Mouse (Mus musculus): ENCODE measurements around the gene Stk32b. TPM values are rescaled to one million over a fixed set of nuclear protein-coding genes. Genes with fewer than 3 reads are reported as not detected.

Gene Stk32b
- polyA plus RNA-seq, 1 experiment from 2014 or later, result 2.4 TPM

DNA sequence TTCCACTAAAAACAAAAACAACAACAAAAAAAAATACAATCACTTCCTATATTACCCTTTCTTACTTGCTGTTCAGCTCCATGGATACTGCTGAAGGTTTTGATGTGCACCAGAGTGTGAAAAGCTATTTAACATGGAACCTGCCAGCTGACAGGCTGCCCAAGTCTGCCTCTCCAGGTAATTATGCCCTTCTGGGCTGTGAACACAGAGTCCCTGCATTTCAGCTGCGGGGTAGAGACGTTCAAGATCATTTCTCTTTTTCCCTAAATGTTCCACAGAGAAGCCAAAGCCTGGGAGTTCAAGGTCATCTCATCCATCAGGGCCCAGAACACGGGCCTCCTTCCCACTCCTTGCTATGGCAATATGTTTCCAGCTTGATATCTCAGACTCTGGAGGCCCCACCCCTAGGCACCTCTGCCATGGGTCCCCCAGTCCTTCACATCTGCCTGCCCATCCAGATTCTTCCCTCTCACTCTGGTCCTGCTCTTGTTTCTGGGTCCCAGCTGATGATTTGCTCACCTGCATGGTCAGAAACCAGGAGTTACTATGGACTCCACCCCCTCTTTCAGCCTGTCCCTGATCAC, 244.9 kb downstream of the Stk32b start:
- Histone ChIP-seq H3K9me3 (replicated peaks; ENCODE audit: control insufficient read depth, low read length) (no peaks in the 10 kb centered on the region), H3K27me3 (ENCODE audit: control insufficient read depth, insufficient read depth, low read length) (no peaks in the 10 kb centered on the region), H3K36me3 (replicated peaks; ENCODE audit: control insufficient read depth, insufficient read depth, low read depth, low read length) (no peaks in the 10 kb centered on the region), H3K4me1 (ENCODE audit: control insufficient read depth, insufficient read depth, low read length) (no peaks in the 10 kb centered on the region), H3K4me2 (ENCODE audit: low read depth, low read length) (no peak overlapping the region), H3K27ac (replicated peaks; ENCODE audit: low read depth, low read length) (no peak overlapping the region), H3K9ac (replicated peaks; ENCODE audit: low read length) (no peak overlapping the region), H3K4me3 (ENCODE audit: low read depth, low read length) (no peak overlapping the region)
- ATAC-seq (replicated peaks; ENCODE audit: insufficient number of reproducible peaks, low FRiP score, low TSS enrichment, low read depth) (no peak), DNase-seq (ENCODE audit: low spot score) (no peak)
- 82% methylated on average over 3 of the region's 3 CpGs for WGBS

DNA sequence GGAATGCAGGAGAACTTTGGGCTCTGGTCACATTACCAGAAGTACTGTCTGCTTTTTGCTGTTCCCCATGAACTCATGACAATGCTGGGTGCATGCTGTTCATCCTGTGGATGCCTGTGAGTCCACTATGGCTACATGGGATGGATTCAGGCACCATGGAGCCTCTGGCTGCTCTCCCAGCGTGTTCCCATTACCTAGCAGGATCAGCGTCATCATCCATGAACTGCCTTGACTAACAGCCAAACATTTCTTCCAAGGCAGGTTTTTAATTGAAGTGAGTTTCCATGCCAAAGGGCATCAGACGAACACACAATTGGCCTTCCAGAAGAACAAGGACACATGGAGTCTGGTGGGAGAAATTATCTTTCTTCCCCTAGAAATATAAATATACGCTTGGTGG, 245.4 kb downstream of the Stk32b start:
- Histone ChIP-seq H3K27ac (replicated peaks; ENCODE audit: low read depth, low read length) (no peak overlapping the region), H3K36me3 (replicated peaks; ENCODE audit: control insufficient read depth, insufficient read depth, low read depth, low read length) (no peaks in the 10 kb centered on the region), H3K4me1 (ENCODE audit: control insufficient read depth, insufficient read depth, low read length) (no peaks in the 10 kb centered on the region), H3K4me2 (ENCODE audit: low read depth, low read length) (no peak overlapping the region), H3K9me3 (replicated peaks; ENCODE audit: control insufficient read depth, low read length) (no peaks in the 10 kb centered on the region), H3K4me3 (ENCODE audit: low read depth, low read length) (no peak overlapping the region), H3K9ac (replicated peaks; ENCODE audit: low read length) (no peak overlapping the region), H3K27me3 (ENCODE audit: control insufficient read depth, insufficient read depth, low read length) (no peaks in the 10 kb centered on the region)
- no peak for ATAC-seq (replicated peaks; ENCODE audit: insufficient number of reproducible peaks, low FRiP score, low TSS enrichment, low read depth)
- DNase-seq (ENCODE audit: low spot score), result no peak
- WGBS, result 81% methylated on average over 4 of the region's 4 CpGs

DNA sequence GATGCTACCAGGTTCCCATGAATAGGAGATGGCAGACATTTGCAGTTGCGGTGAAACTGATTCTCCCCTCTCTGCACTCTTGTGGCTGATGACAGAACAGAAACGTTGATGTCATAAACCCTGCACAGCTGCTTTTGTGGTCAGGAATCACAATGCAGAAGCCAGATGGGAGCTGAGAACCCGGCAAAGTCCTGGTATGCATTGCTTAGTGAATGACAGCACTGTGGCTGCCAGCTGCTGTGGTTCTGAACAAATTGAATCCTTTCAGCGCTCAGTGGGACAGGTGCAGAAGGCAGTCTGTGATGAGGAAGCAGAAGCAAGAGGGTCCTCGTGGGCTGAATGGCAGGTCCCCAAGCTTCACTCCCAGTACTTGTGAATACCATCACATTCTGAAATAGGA, 247.9 kb downstream of the Stk32b start:
- Histone ChIP-seq H3K27me3 (ENCODE audit: control insufficient read depth, insufficient read depth, low read length) (no peaks in the 10 kb centered on the region), H3K9ac (replicated peaks; ENCODE audit: low read length) (no peak overlapping the region), H3K4me1 (ENCODE audit: control insufficient read depth, insufficient read depth, low read length) (no peaks in the 10 kb centered on the region), H3K27ac (replicated peaks; ENCODE audit: low read depth, low read length) (no peak overlapping the region), H3K4me3 (ENCODE audit: low read depth, low read length) (no peak overlapping the region), H3K4me2 (ENCODE audit: low read depth, low read length) (no peak overlapping the region), H3K36me3 (replicated peaks; ENCODE audit: control insufficient read depth, insufficient read depth, low read depth, low read length) (no peaks in the 10 kb centered on the region), H3K9me3 (replicated peaks; ENCODE audit: control insufficient read depth, low read length) (no peaks in the 10 kb centered on the region)
- DNase-seq (ENCODE audit: low spot score) (no peak), ATAC-seq (replicated peaks; ENCODE audit: insufficient number of reproducible peaks, low FRiP score, low TSS enrichment, low read depth) (no peak)
- WGBS, result 69% methylated on average over 5 of the region's 5 CpGs

DNA sequence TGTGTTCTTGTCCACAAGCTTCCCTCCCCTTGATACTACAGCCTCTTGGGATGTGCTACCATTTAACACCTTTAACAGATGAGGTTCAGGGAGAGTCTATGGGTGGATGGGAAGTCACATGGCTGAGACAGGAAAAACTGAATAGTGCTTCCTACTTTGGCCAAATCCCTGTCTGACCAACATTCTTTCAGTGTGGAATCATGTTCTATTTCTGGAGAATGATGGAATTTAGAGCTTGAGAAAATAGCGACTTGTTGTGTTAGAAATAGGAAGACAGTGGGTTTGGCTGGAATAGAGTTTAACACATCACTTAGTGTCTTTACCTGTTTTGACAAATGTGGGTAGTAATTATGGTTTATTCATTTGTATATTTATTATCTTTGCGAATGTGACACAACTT, 249.3 kb downstream of the Stk32b start:
- WGBS, result 87% methylated on average over 2 of the region's 2 CpGs
- Histone ChIP-seq H3K4me1 (ENCODE audit: control insufficient read depth, insufficient read depth, low read length) (no peaks in the 10 kb centered on the region), H3K27me3 (ENCODE audit: control insufficient read depth, insufficient read depth, low read length) (no peaks in the 10 kb centered on the region), H3K4me2 (ENCODE audit: low read depth, low read length) (no peak overlapping the region), H3K9me3 (replicated peaks; ENCODE audit: control insufficient read depth, low read length) (no peaks in the 10 kb centered on the region), H3K27ac (replicated peaks; ENCODE audit: low read depth, low read length) (no peak overlapping the region), H3K9ac (replicated peaks; ENCODE audit: low read length) (no peak overlapping the region), H3K36me3 (replicated peaks; ENCODE audit: control insufficient read depth, insufficient read depth, low read depth, low read length) (no peaks in the 10 kb centered on the region), H3K4me3 (ENCODE audit: low read depth, low read length) (no peak overlapping the region)
- no peak for ATAC-seq (replicated peaks; ENCODE audit: insufficient number of reproducible peaks, low FRiP score, low TSS enrichment, low read depth)
- no peak for DNase-seq (ENCODE audit: low spot score)

DNA sequence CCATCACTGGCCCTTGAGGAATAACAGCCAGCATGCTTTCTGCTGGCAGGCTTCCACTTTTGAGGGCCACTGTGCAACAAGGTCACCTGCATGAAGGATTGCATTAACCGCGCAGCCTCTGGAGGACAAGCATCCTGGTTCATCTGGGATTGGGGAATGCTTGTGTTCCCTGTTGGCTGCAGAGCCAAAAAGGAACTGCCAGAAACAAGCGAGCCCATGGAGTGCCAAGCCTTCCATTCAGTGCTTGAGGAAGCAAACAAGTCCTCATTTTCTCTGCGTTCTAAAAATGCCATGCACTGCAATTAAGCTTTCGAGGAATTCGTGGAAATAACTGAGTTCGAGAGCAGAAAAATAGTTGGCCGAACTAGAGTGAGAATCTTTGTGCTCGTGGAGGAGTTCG, 251.5 kb downstream of the Stk32b start:
- Histone ChIP-seq H3K27ac (replicated peaks; ENCODE audit: low read depth, low read length) (no peak overlapping the region), H3K27me3 (ENCODE audit: control insufficient read depth, insufficient read depth, low read length) (no peaks in the 10 kb centered on the region), H3K9ac (replicated peaks; ENCODE audit: low read length) (no peak overlapping the region), H3K4me1 (ENCODE audit: control insufficient read depth, insufficient read depth, low read length) (no peaks in the 10 kb centered on the region), H3K4me3 (ENCODE audit: low read depth, low read length) (no peak overlapping the region), H3K36me3 (replicated peaks; ENCODE audit: control insufficient read depth, insufficient read depth, low read depth, low read length) (no peaks in the 10 kb centered on the region), H3K4me2 (ENCODE audit: low read depth, low read length) (no peak overlapping the region), H3K9me3 (replicated peaks; ENCODE audit: control insufficient read depth, low read length) (no peaks in the 10 kb centered on the region)
- WGBS, result 94% methylated on average over 10 of the region's 10 CpGs
- no peak for ATAC-seq (replicated peaks; ENCODE audit: insufficient number of reproducible peaks, low FRiP score, low TSS enrichment, low read depth)
- DNase-seq (ENCODE audit: low spot score), result no peak

DNA sequence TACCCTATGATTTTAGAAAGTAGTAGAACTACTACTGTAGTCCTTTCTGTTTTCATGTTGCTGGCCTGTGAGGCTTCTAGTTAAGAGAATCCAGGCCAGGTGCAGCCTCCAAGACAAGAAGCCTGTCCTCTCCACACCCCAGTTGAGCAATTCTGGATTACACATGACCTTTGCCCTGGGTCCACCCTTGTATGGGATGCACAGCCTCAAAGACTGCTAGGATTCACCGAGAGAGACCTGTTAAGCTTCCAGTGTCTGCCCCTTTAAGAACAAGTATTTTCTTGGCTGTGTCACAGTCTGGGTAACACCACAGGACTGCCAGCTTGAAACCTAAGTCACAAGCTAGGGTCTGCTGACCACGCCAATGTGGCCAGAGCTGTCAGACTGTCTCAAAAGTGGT, 258.7 kb downstream of the Stk32b start:
- WGBS, result 57% methylated on average over 2 of the region's 2 CpGs
- no peak overlapping the region for H3K4me2 ChIP-seq (ENCODE audit: low read depth, low read length)
- ATAC-seq (replicated peaks; ENCODE audit: insufficient number of reproducible peaks, low FRiP score, low TSS enrichment, low read depth), result no peak
- H3K27me3 ChIP-seq (ENCODE audit: control insufficient read depth, insufficient read depth, low read length), result no peaks in the 10 kb centered on the region
- no peak overlapping the region for H3K9ac ChIP-seq (replicated peaks; ENCODE audit: low read length)
- H3K4me1 ChIP-seq (ENCODE audit: control insufficient read depth, insufficient read depth, low read length), result no peaks in the 10 kb centered on the region
- H3K36me3 ChIP-seq (replicated peaks; ENCODE audit: control insufficient read depth, insufficient read depth, low read depth, low read length), result no peaks in the 10 kb centered on the region
- no peak for DNase-seq (ENCODE audit: low spot score)
- H3K4me3 ChIP-seq (ENCODE audit: low read depth, low read length), result no peak overlapping the region
- H3K9me3 ChIP-seq (replicated peaks; ENCODE audit: control insufficient read depth, low read length), result no peaks in the 10 kb centered on the region
- no peak overlapping the region for H3K27ac ChIP-seq (replicated peaks; ENCODE audit: low read depth, low read length)

DNA sequence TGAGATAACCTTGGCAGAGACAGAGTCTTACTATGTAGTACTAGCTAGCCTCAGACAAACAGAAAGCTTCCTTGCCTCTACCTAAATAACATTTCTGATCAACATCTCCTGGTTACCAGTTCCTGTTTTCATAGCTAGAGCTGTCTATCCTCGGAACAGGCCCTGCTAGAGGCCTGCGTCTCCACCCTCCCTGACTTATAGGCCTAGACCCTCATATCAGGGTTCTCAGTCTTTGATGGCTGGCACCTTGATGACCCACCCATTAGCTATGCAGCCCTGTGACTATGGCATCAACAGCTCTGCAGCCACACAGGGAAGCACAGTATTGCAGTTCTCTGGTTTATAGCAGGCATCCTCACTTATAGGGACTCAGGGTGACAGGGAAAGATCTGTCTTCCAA, 259.1 kb downstream of the Stk32b start:
- DNase-seq (ENCODE audit: low spot score), result no peak
- 91% methylated on average over 2 of the region's 2 CpGs for WGBS
- Histone ChIP-seq H3K9ac (replicated peaks; ENCODE audit: low read length) (no peak overlapping the region), H3K27ac (replicated peaks; ENCODE audit: low read depth, low read length) (no peak overlapping the region), H3K27me3 (ENCODE audit: control insufficient read depth, insufficient read depth, low read length) (no peaks in the 10 kb centered on the region), H3K4me2 (ENCODE audit: low read depth, low read length) (no peak overlapping the region), H3K4me3 (ENCODE audit: low read depth, low read length) (no peak overlapping the region), H3K9me3 (replicated peaks; ENCODE audit: control insufficient read depth, low read length) (no peaks in the 10 kb centered on the region), H3K4me1 (ENCODE audit: control insufficient read depth, insufficient read depth, low read length) (no peaks in the 10 kb centered on the region), H3K36me3 (replicated peaks; ENCODE audit: control insufficient read depth, insufficient read depth, low read depth, low read length) (no peaks in the 10 kb centered on the region)
- ATAC-seq (replicated peaks; ENCODE audit: insufficient number of reproducible peaks, low FRiP score, low TSS enrichment, low read depth), result no peak

DNA sequence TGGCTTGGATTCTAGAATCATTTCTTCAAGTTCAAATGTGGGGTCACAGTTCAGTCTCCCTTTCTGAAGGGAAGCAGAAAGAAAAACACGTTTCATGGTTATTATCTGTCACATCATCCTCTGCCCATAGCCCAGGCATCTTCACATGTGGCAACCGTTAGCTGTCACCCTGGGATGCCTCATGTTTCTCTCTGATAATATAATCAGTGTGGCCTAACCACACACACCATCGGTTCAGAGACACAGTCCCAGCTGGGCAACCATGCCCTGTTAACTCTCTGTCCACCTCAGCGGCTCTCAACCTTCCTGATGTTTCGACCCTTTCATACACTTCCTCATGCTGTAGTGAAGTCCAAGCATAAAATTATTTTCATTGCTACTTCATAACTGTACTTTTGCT, 259.8 kb downstream of the Stk32b start:
- Histone ChIP-seq H3K9ac (replicated peaks; ENCODE audit: low read length) (no peak overlapping the region), H3K4me1 (ENCODE audit: control insufficient read depth, insufficient read depth, low read length) (no peaks in the 10 kb centered on the region), H3K4me3 (ENCODE audit: low read depth, low read length) (no peak overlapping the region), H3K27me3 (ENCODE audit: control insufficient read depth, insufficient read depth, low read length) (no peaks in the 10 kb centered on the region), H3K27ac (replicated peaks; ENCODE audit: low read depth, low read length) (no peak overlapping the region), H3K9me3 (replicated peaks; ENCODE audit: control insufficient read depth, low read length) (no peaks in the 10 kb centered on the region), H3K36me3 (replicated peaks; ENCODE audit: control insufficient read depth, insufficient read depth, low read depth, low read length) (no peaks in the 10 kb centered on the region), H3K4me2 (ENCODE audit: low read depth, low read length) (no peak overlapping the region)
- WGBS, result 61% methylated on average over 5 of the region's 5 CpGs
- DNase-seq (ENCODE audit: low spot score), result no peak
- no peak for ATAC-seq (replicated peaks; ENCODE audit: insufficient number of reproducible peaks, low FRiP score, low TSS enrichment, low read depth)

Data from embryonic facial prominence, embryonic 11.5 days (tissue).